Mouse (Mus musculus) splenic B cell, adult 2 months (primary cell): Measurements from ENCODE around the gene Tes.
"Not testable (repeated sequence)": the region's sequence is repeated elsewhere in the genome, so short reads cannot be mapped to it uniquely, and the experiment has no call there.

ENCODE experiments used
- DNase-seq: peaks from one replicate; pipeline ENCODE4 v3.0.0-alpha.2; 2011; ENCODE audit warnings: low read depth, low spot score
- H3K27me3 ChIP-seq: 2 replicates; pipeline ENCODE4 v1.6.1; 2012; ENCODE audit warnings: mild to moderate bottlenecking, low read length, moderate library complexity, mixed read lengths; ENCODE audit not compliant: control insufficient read depth, poor library complexity, insufficient read depth, severe bottlenecking
- H3K36me3 ChIP-seq: 2 replicates; pipeline ENCODE4 v1.6.1; 2012; ENCODE audit warnings: mild to moderate bottlenecking, low read length, moderate library complexity, mixed read lengths; ENCODE audit not compliant: control insufficient read depth, poor library complexity, insufficient read depth, severe bottlenecking

The Tes gene

DNA sequence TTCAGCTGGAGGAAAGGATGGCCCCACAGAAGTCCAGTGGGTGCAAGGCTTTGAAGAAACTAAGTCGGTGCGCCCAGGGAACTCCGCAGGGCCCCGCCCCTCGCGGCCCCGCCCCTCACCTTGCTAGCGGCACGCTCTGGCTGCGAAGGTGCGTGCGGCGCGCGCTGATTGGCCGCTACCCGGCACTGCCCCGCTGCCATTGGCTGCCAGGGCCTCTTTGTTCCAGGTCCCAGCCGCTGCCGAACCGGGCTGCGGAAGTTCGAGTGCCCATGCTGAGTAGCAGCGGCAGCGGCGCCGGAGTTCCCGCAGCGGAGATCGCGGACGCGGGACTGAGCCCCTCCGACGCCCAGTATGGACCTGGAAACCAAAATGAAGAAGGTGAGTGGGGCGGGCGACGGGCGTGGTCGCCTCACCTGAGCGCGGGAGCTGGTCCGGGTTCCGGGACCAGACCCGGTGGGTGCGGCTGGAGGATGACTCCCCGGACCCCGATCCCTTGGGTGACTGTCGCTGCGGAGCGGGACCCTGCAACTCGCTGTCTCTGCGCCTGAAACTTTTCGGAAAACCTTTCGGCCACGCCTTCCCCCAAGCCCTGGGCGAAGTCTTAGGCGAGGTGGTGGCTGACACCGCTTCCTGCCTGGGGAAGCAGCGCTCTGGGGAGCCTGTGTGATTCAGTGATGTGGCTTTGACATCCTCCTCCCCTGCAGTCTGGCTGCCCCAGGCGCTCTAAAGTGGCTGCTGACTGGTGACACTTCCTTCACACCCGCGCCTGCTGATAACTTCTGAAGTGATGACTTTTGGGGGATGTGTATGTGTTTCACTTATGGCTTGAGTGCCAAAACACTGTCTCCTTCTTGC is at the start of gene Tes:
Tes (plus strand) TSS at position 214 of the 855 bp plus-strand sequence.
- Histone ChIP-seq H3K27me3 (no peaks in the 10 kb centered on the region), H3K36me3 (no peaks in the 10 kb centered on the region)
- peak; percentile 91 for DNase-seq

DNA sequence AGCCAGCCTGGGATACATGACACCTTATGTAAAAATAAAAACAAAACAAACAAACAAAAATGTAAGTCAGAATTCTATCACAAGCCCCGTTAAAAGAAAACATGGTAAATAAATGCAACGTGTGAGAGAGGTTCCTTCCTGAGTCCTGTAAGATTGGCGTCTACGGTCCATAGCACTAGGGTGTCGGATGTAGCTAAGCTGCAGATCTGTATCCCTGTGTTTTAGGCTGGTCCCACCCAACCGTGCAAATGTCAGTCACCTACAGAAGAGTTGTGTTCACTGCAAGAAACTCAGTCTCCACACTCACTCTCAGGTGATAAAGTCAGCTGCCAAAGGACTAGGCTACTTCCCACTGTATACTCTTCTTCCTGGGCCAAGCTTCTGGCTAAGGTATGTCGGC is 39.1 kb upstream of the Tes start:
- no peak for DNase-seq
- Histone ChIP-seq H3K36me3 (no peaks in the 10 kb centered on the region), H3K27me3 (no peaks in the 10 kb centered on the region)

DNA sequence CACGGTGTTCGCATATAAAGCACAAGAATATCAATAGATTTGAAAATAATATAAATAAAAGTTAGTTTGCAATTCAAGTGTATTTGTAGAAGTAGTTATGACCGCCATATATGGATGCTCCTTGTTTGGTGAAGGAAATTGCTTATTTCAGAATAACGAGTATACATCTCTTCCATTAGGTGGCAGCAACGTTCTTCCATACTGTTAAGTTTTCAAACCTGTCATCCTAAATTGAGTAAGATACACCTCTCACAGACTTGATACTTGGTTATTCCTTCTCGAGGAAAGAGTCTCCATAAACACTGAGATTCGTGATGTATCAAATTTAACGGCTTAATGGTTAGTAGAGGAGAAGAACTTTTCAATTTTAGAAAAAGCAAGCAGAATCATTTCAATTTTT is 37.4 kb upstream of the Tes start:
- no peaks in the 10 kb centered on the region for H3K27me3 ChIP-seq
- peak; percentile 74 for DNase-seq
- no peaks in the 10 kb centered on the region for H3K36me3 ChIP-seq

DNA sequence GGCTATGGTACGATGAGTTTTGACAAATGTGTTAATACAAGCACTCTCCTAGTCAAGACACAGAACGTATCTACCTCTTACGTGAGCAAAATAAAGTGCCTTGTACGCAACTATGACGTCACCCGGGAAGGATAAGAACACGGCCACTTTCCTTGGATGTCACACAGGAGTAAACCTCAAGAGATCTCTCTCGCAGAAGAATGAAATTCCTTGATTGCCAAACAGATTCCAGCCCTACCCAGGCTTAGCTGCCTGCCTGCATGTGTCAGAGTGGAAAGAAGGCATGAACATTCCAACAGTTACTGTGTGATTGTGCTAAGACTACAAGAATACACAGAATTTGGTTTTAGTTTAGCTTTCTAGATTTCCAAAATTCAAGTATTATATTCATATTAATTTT is 36.1 kb upstream of the Tes start:
- Histone ChIP-seq H3K27me3 (no peaks in the 10 kb centered on the region), H3K36me3 (no peaks in the 10 kb centered on the region)
- DNase-seq = no peak

DNA sequence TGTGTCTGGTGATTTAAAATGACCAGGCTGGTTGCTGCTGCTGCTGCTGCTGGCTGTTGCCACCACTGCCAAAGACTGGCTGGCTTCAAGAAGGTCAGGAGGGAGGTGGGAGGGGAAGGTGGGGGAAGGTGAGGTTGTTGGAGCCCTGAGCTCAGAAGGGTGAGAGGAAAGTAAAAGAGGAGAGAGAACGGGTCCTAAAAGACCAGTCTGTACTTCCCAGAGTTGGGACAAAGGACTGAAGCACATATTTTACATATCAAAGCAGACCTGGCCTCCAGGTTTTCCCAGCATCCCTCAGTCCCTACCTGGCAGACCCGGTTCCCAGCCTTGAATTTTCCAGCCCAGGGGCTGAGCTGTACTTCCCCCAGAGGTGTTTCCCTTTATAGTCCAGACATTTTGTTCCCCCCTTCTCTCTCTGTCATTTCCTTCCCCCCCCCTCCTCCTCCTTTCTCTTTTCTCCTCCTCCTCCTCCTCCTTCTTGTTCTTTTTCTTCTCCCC is 32.7 kb upstream of the Tes start:
- Histone ChIP-seq H3K27me3 (no peaks in the 10 kb centered on the region), H3K36me3 (no peaks in the 10 kb centered on the region)
- DNase-seq = no peak

DNA sequence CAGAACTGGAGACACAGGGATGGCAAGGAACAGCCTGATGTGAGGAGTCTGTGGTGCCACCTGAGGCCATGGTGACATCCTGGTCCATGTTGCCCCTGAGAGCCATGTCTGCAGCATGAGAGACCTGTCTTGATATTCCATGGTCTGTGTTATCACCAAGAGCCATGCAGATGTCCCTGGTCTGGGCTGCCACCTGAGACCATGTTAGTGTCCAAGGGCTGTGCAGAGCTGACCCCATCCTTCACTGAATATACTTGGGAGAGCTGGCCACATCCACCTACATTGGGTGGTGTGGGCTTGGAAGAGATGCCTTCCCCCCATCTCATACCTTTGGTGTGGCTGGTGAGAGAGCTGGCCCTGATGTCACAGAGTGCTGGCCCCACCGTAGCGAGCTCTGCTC is 30.9 kb upstream of the Tes start:
- no peak for DNase-seq
- Histone ChIP-seq H3K36me3 (no peaks in the 10 kb centered on the region), H3K27me3 (no peaks in the 10 kb centered on the region)

DNA sequence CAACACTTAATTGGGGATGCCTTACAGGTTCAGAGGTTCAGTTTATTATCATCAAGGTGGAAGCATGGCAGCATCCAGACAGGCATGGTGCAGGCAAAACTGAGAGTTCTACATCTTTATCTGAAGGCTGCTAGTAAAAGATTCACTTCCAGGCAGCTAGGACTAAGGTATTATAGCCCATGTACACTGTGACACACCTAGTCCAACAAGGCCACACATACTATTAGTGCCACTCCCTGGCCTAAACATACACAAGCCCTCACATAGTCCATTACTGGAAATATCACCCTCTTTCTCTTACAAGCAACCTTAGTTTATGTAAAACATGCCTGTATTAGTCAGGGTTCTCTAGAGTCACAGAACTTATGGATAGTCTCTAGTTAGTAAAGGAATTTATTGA is 29.7 kb upstream of the Tes start:
- Histone ChIP-seq H3K27me3 (no peaks in the 10 kb centered on the region), H3K36me3 (no peaks in the 10 kb centered on the region)
- no peak for DNase-seq

DNA sequence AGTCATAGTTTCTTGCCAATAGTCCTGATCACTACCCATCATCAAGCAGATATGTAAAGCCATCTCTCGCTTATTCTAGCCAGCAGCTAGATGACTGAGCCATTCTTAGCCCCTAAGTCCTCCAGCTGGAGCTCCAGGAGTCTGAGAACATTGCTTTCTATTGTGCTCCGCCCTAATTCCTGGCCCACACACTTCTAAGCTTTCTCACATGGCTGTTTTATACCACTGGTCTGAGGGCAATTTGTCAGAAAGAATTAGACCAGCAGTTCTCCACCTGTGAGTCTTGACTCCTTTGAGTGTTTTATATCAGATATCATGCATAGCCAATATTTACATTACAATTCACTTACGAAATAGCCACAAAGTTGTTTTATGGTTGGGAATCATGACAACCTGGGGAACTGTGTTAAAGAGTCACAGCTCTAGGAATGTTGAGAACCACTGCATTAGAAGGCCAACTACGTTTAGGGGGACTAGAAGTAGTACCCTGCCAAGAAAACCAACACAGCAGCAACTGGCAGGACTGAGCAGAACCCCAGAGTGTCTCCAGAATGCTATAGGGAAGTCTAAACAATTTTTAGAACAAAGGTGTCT is 13.4 kb upstream of the Tes start:
- no peak for DNase-seq
- Histone ChIP-seq H3K27me3 (no peaks in the 10 kb centered on the region), H3K36me3 (no peaks in the 10 kb centered on the region)

DNA sequence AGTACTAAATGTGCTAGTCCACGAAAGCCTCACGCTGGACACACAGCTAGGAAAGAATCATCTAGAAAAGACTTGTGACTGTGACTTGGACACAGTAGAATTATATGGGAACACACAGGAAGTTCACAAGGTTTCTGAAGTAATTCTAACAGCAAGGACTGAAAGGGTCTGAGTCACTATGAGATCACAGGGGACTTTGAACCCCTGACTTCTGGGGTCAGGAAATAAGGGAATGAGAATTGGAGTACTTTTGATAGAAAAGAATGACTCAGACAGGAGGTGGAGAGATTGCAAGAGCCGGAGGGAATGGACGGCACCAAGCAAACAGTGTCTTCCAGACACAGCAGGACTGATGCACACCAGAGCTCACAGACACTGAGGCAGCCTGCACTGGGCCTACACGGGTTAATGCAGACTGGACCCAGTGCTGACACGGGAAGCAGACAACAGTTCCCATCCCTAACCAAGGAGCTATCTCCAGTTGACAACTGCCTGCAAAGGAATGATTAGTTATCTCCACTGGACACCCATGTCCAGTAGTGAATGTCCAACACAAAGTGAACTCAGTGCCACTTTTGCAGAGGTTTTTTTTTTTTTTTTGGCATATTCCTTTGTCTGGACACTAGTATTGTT is 11.8 kb upstream of the Tes start:
- DNase-seq = no peak
- H3K27me3 ChIP-seq = no peaks in the 10 kb centered on the region

DNA sequence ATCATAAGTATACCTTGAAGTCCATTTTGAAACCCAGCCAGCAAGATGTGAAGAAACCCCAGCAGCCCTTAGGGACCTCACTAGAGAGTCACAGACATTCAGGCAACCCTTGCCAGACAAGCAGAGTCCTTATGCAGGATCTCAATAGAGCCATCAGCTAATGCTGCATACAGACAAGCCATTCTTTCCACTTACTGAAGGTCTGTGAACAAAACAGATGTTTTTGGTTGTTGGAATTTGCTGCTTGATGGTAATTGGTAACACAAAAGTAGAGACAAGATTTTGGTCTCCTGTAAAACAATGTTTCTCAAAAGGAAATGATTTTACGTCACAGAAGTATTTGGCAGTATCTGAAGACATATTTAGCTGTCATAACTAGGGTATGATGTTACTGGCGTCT is 10.2 kb upstream of the Tes start:
- no peaks in the 10 kb centered on the region for H3K27me3 ChIP-seq
- H3K36me3 ChIP-seq = no peaks in the 10 kb centered on the region
- no peak for DNase-seq

More for the DNA sequence above, 11.8 kb upstream of the Tes start:
- H3K36me3 ChIP-seq = no peaks in the 10 kb centered on the region

DNA sequence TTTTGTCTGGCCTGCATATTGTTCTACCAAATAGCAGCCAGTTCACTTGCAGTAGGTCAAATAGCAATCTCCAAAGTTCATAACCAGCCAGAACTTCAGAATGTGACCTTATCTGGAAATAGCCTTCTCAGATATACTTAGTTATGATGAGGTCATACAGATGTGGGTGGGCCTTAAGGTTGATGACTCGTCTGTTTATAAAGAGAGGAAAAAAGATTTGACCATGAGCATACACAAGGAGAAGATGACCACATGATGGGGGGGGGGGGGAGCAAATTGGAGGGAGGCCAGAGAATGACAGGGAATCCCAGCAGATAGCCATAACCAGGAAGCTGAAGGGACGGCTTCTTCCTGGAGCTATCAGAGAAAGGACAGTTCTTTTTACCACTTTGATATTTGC is 9.3 kb upstream of the Tes start:
- Histone ChIP-seq H3K36me3 (no peaks in the 10 kb centered on the region), H3K27me3 (no peaks in the 10 kb centered on the region)
- no peak for DNase-seq

DNA sequence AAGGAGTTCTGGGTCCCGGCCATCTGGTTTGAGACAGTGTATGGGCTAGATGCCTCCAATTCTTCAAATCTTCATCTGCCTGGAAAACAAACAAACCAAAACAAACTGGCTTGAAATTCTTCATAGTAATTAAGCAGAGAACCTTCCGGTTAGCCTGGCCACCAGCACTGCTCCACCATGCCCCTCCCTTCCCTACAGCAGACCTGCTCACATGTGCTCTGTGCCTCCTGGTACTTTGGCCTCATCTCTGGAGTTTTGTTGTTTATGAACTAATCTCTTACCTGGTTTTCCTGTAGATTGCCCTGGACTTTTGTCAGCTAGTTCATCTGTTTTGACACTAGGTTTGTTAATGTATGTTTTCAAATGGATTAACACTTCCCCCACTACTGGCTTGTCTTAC is 5.4 kb upstream of the Tes start:
- Histone ChIP-seq H3K27me3 (no peaks in the 10 kb centered on the region), H3K36me3 (no peaks in the 10 kb centered on the region)
- no peak for DNase-seq

DNA sequence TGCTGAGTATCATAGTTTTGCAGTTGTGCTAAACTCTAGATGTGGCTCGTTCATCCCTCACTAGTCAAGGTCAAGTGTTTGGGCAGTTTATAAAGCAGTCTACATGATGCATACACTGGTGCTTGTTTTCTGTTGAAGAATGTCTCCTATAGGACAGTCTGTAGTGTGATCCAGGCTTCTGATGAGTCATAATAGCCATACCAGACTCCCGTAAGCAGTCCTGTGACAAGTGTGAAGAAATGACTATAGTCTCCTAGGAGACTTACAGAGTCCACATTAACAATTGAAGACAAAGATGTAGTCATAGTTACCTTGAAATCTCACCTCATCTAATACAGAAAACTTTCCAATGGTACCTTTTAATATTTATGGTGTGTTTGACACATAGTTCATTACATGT is 4.8 kb upstream of the Tes start:
- no peak for DNase-seq
- Histone ChIP-seq H3K36me3 (no peaks in the 10 kb centered on the region), H3K27me3 (no peaks in the 10 kb centered on the region)

DNA sequence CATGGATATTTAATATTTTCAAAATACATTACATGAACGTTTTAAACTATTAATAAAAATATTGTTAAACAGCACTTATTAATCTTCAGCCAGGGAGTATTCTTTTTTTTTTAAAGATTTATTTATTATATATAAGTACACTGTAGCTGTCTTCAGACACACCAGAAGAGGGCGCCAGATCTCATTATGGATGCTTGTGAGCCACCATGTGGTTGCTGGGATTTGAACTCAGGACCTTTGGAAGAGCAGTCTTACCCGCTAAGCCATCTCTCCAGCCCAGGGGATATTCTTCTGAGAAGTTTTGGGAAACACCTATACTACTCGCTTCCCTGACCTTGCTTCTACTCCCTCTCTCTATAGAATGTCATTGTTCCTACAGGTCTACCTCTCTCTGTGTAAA is 3.1 kb upstream of the Tes start:
- H3K36me3 ChIP-seq, H3K27me3 ChIP-seq, DNase-seq: not testable (repeated sequence)

DNA sequence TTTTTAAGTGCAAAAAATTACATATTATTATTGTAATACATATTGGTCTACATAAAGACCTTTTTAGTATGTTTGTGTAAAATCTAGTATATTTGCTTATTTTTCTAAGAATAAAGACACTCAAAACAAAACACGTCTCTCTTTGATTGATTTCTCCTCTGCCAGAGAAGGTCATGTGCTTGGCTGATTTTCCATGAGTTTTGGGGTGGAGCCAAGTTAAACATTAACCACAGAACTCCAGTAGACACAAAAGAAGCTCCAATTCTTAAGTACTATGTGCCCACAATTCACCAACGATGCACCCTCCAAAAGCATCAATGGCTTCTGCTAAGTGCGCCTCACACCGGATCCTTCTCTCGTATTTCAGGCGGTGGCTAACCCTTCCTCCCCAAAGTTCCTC is 2.6 kb upstream of the Tes start:
- Histone ChIP-seq H3K27me3 (no peaks in the 10 kb centered on the region), H3K36me3 (no peaks in the 10 kb centered on the region)
- DNase-seq = no peak
